Mouse (Mus musculus): ENCODE measurements around the gene Cmtm5. TPM values are rescaled to one million over a fixed set of nuclear protein-coding genes. Genes with fewer than 3 reads are reported as not detected.

The Cmtm5 gene
- polyA plus RNA-seq, 1 experiment from 2014 or later, result not detected

DNA sequence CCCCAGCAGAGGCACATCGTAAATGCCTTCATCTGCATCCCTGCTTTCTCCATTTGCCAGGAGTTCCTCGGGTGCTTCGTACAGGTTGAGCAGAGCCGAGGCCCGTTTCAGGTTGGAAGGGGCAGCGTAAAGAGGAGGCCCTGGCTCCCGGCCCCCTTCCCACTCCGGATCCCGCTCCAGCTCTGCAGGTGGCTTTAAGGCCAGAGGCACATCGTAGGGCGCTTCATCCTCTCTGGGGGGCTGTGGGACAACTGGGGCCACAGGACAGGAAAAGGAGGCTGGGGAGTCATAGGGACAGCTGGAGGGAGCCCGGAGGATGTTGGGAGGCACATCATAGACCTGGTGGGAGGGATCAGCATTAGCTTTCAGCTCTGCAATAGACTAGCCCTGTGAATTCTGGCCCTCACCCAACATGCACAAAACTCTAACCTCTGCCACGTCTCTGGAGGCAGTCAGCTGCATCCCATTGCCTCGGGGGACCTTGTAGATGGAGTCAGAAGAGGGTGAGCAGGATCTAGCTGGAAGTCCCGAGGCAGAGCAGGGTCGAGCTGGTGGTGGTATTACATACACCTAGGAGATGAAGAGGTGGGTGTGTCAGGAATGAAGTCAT, 15.9 kb upstream of the Cmtm5 start:
- Histone ChIP-seq H3K36me3 (no peaks in the 10 kb centered on the region), H3K27me3 (replicated peaks) (peaks cover 74% of the 10 kb centered on the region), H3K4me1 (peaks cover 15% of the 10 kb centered on the region), H3K4me2 (no peak overlapping the region), H3K9ac (no peak overlapping the region), H3K9me3 (replicated peaks) (no peaks in the 10 kb centered on the region), H3K4me3 (no peak overlapping the region), H3K27ac (no peak overlapping the region)
- ATAC-seq, result no peak
- WGBS (ENCODE audit: insufficient replicate concordance), result 75% methylated on average over 16 of the region's 16 CpGs

DNA sequence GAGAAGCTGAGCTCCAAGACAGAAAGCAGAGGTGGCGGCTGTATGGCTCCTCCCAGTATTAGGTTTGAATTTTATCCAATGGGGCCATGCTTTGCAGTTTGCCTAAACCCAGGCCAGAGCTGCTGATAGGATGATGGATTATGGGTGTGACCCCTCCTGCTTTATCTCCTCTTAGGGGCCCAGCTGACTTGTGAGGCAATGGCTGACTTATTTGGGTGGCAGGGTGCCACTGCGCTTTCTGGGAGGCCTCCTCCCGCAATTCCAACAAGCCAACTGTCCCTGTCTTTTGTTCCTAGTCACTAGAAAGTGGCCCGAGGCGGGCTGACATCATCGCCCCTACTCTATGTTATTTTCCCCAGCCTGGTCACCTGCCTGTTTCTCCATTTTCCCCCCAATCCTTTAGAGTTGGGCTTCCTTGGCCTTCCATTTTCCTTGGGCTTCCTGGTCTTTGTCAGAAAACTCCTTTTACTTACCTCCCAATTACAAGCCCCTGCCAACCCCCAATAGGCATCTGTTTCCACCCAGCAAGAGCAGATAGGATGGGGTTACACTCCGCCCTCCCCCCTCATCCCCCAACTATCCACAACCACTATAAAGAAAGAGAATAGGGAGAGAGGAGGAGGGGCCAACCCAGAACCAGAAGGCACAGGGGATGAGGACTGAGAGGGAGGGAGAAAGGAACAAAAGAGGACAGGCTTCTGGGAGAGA, 11.3 kb upstream of the Cmtm5 start:
- Histone ChIP-seq H3K4me2 (peak overlapping the region; percentile 69), H3K9me3 (replicated peaks) (no peaks in the 10 kb centered on the region), H3K4me1 (peaks cover 30% of the 10 kb centered on the region), H3K36me3 (no peaks in the 10 kb centered on the region), H3K9ac (no peak overlapping the region), H3K27me3 (replicated peaks) (peaks cover 93% of the 10 kb centered on the region), H3K4me3 (0 out of 2 replicates have a peak overlapping the region, but pooled peaks have one; percentile 12), H3K27ac (0 out of 2 replicates have a peak overlapping the region, but pooled peaks have one; percentile 46)
- peak; percentile 87 for ATAC-seq
- WGBS (ENCODE audit: insufficient replicate concordance), result 43% methylated on average over 7 of the region's 7 CpGs

GRCm38 (mm10) chr14:54925349-54926342, 10.4 kb upstream of the Cmtm5 start, which contains the start of gene Efs:
TSS of gene Efs (minus strand) at chr14:54926126.
- H3K36me3 ChIP-seq, result no peaks in the 10 kb centered on the region
- ATAC-seq, result 0 out of 2 replicates have a peak, but pooled peaks have one; percentile 27
- H3K4me2 ChIP-seq, result peak within 1 kb of the TSS; percentile 69
- H3K9me3 ChIP-seq (replicated peaks), result no peaks in the 10 kb centered on the region
- H3K9ac ChIP-seq, result peak within 1 kb of the TSS; percentile 49; the same call in 1 of the 2 replicates
- H3K4me1 ChIP-seq, result peaks cover 30% of the 10 kb centered on the region
- WGBS (ENCODE audit: insufficient replicate concordance), result 7% methylated on average over 54 of the region's 57 CpGs
- peak within 1 kb of the TSS; percentile 45 for H3K4me3 ChIP-seq
- peak within 1 kb of the TSS; percentile 46; the same call in 1 of the 2 replicates for H3K27ac ChIP-seq
- H3K27me3 ChIP-seq (replicated peaks), result peaks cover 95% of the 10 kb centered on the region

- Histone ChIP-seq H3K27ac (0 out of 2 replicates have a peak overlapping the region, but pooled peaks have one; percentile 46), H3K9ac (peak overlapping the region; percentile 49; the same call in 1 of the 2 replicates), H3K36me3 (no peaks in the 10 kb centered on the region), H3K9me3 (replicated peaks) (no peaks in the 10 kb centered on the region), H3K4me1 (peaks cover 30% of the 10 kb centered on the region), H3K4me2 (peak overlapping the region; percentile 69), H3K27me3 (replicated peaks) (peaks cover 92% of the 10 kb centered on the region), H3K4me3 (peak overlapping the region; percentile 45)
- no peak for ATAC-seq
- whole genome bisulfite sequencing (ENCODE audit: insufficient replicate concordance), result 1% methylated on average over 46 of the region's 58 CpGs
Measured at GRCm38 (mm10) chr14:54926401-54927158, 9.5 kb upstream of the Cmtm5 start.

- H3K9ac ChIP-seq, result no peak overlapping the region
- H3K27ac ChIP-seq, result no peak overlapping the region
Measured at GRCm38 (mm10) chr14:54927296-54927695, 8.8 kb upstream of the Cmtm5 start.

DNA sequence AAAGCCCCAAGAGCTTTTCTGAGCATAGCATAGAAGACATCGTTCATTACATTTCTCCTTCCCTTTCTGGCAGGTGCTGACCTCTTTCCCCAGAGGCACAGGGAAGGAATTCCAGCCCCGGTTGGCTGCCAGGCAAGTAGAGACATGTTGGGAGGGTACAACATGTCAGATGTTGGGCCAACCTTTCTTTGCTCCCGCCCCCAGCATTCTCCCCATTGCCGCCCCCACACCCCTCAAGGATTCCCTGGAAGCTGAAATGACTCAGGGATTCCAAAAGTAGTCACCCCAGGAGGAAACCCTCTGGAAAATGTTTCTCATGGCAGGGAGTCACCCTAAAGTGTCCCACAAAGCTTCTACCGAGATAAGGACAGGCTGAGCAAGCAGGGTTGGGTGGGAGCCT, 6.3 kb upstream of the Cmtm5 start:
- 61% methylated on average over 5 of the region's 5 CpGs for WGBS (ENCODE audit: insufficient replicate concordance)
- H3K9ac ChIP-seq, result no peak overlapping the region
- H3K9me3 ChIP-seq (replicated peaks), result no peaks in the 10 kb centered on the region
- H3K4me3 ChIP-seq, result no peak overlapping the region
- peaks cover 18% of the 10 kb centered on the region for H3K4me1 ChIP-seq
- H3K4me2 ChIP-seq, result no peak overlapping the region
- H3K36me3 ChIP-seq, result no peaks in the 10 kb centered on the region
- ATAC-seq, result no peak
- no peak overlapping the region for H3K27ac ChIP-seq
- H3K27me3 ChIP-seq (replicated peaks), result peaks cover 69% of the 10 kb centered on the region

More at GRCm38 (mm10) chr14:54927296-54927695, 8.8 kb upstream of the Cmtm5 start:
- Histone ChIP-seq H3K4me2 (peak overlapping the region; percentile 69; the same call in 1 of the 2 replicates), H3K4me1 (peaks cover 30% of the 10 kb centered on the region), H3K4me3 (no peak overlapping the region), H3K9me3 (replicated peaks) (no peaks in the 10 kb centered on the region), H3K27me3 (replicated peaks) (peaks cover 88% of the 10 kb centered on the region), H3K36me3 (no peaks in the 10 kb centered on the region)
- ATAC-seq, result no peak
- WGBS (ENCODE audit: insufficient replicate concordance), result 25% methylated on average over 7 of the region's 7 CpGs

- H3K4me3 ChIP-seq, result no peak overlapping the region
- H3K36me3 ChIP-seq, result no peaks in the 10 kb centered on the region
- H3K9ac ChIP-seq, result no peak overlapping the region
- WGBS (ENCODE audit: insufficient replicate concordance), result 6% methylated on average over 2 of the region's 2 CpGs
- no peak for ATAC-seq
- peaks cover 12% of the 10 kb centered on the region for H3K4me1 ChIP-seq
- H3K27me3 ChIP-seq (replicated peaks), result peaks cover 69% of the 10 kb centered on the region
- H3K4me2 ChIP-seq, result no peak overlapping the region
- no peaks in the 10 kb centered on the region for H3K9me3 ChIP-seq (replicated peaks)
- H3K27ac ChIP-seq, result no peak overlapping the region
Measured at GRCm38 (mm10) chr14:54930431-54930830, 5.6 kb upstream of the Cmtm5 start.

DNA sequence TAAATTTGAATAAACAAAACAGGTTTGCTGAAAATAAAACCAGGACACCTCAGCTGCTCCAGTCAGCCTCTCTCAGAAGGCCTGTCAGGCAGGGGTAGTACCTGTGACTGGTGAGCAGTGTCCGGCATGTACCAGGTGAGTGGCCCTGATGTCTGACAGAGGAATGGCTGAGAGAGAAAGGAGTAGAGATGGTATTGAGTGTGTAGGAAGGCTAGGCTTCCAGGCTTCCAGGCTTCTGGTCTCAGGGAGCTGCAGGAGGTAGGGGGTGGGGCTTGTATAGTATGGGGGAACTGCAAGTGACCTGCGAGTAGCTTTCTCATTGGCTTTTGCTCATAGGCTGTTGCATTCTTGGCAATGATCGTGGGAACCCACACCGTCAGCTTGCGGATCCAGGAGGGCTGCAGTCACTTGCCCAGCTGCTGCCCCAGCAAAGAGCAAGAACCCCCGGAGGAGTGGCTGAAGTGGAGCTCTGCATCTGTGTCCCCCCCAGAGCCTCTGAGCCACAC, 3.4 kb upstream of the Cmtm5 start, which contains the start of gene Il25:
Gene Il25 (plus strand): TSS at position 51 of the 506 bp plus-strand sequence.
- no peak for ATAC-seq

GRCm38 (mm10) chr14:54936831-54937160, 735 bp downstream of the Cmtm5 start:
- peaks cover 45% of the 10 kb centered on the region for H3K27me3 ChIP-seq (replicated peaks)
- 19% methylated on average over 6 of the region's 6 CpGs for WGBS (ENCODE audit: insufficient replicate concordance)
- no peak overlapping the region for H3K4me3 ChIP-seq
- ATAC-seq, result no peak
- no peaks in the 10 kb centered on the region for H3K9me3 ChIP-seq (replicated peaks)
- no peak overlapping the region for H3K4me2 ChIP-seq
- no peaks in the 10 kb centered on the region for H3K36me3 ChIP-seq
- no peak overlapping the region for H3K9ac ChIP-seq
- H3K27ac ChIP-seq, result no peak overlapping the region
- H3K4me1 ChIP-seq, result no peaks in the 10 kb centered on the region

More for the DNA sequence above, 3.4 kb upstream of the Cmtm5 start, which contains the start of gene Il25:
- no peak within 1 kb of the TSS for H3K4me2 ChIP-seq
- WGBS (ENCODE audit: insufficient replicate concordance), result 43% methylated on average over 6 of the region's 6 CpGs
- peaks cover 60% of the 10 kb centered on the region for H3K27me3 ChIP-seq (replicated peaks)
- no peaks in the 10 kb centered on the region for H3K4me1 ChIP-seq
- H3K4me3 ChIP-seq, result no peak within 1 kb of the TSS
- no peak within 1 kb of the TSS for H3K9ac ChIP-seq
- H3K36me3 ChIP-seq, result no peaks in the 10 kb centered on the region
- H3K27ac ChIP-seq, result no peak within 1 kb of the TSS
- no peaks in the 10 kb centered on the region for H3K9me3 ChIP-seq (replicated peaks)

- no peak overlapping the region for H3K4me3 ChIP-seq
- H3K9ac ChIP-seq, result no peak overlapping the region
- peaks cover 45% of the 10 kb centered on the region for H3K27me3 ChIP-seq (replicated peaks)
- no peak for ATAC-seq
- H3K27ac ChIP-seq, result no peak overlapping the region
- H3K4me1 ChIP-seq, result no peaks in the 10 kb centered on the region
- no peaks in the 10 kb centered on the region for H3K9me3 ChIP-seq (replicated peaks)
- H3K4me2 ChIP-seq, result no peak overlapping the region
- 68% methylated on average over 16 of the region's 16 CpGs for WGBS (ENCODE audit: insufficient replicate concordance)
- no peaks in the 10 kb centered on the region for H3K36me3 ChIP-seq
Measured at GRCm38 (mm10) chr14:54937361-54938182, 1.5 kb downstream of the Cmtm5 start.

All from liver, embryonic 12.5 days (tissue).